Mouse (Mus musculus): ENCODE measurements around the gene Tlr5.

DNA sequence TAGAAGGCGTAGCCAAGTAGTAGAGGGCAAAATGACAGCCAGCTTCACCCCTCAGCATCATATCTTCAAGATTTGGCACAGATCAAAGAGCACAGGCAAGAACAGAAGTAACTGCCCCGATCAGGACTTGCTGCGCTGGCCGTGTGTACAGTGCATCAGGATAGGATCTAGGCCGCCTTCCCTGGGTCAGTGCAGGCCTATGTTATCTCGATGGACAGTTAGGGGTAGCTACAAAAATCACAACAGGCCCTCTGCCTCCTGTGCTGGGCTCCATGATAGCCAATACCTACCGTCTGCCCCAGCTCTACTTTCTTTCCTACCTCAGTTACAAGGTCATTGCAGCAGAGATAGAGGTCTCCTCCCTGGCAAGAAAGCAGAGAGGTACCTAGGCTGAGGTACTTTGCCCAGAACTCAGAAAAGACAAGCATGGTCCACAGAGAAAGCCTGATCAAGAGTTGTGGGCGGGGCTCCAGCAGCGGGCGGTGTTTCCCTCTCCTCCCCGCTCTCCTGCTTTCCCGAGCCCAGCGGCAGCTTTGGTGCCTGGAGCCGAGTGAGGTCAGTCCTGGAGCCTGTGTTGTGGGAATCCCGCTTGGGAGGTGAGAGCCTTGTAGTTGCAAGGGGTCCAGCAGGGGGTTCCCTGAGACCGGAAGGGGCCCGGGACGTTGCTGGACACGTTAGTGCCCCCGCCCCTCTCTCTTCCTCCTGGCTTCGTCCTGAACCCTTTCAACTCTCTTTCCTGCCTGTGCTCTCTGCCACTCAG, at the start of gene Tlr5:
- no peak for TF ChIP-seq CTCF (IDR thresholded peaks at IDR 0.05; ENCODE audit: low read depth)
- TF ChIP-seq EP300 (IDR thresholded peaks at IDR 0.05; ENCODE audit: low read depth): no peak
